Mouse (Mus musculus) kidney, postnatal 0 days (tissue): Measurements from ENCODE around the gene Dnah11. TPM values are rescaled to one million over a fixed set of nuclear protein-coding genes. Genes with fewer than 3 reads are reported as not detected.

Experiments
- ATAC-seq: fragments of 200-750 bp; cut with Nextera tagmentation; replicated peaks from 2 replicates; pipeline ENCODE4 v1.8.0; 2017; ENCODE audit warnings: low read depth, moderate number of reproducible peaks, moderate TSS enrichment, moderate library complexity; ENCODE audit not compliant: low FRiP score
- DNase-seq: peaks from one replicate; pipeline ENCODE4 v3.0.0-alpha.2; 2016; ENCODE audit warnings: low spot score
- H3K27ac ChIP-seq: fragments of 300-500 bp; sonication (generic); 2 replicates; pipeline ENCODE4 v1.5.1; 2014; ENCODE audit warnings: mild to moderate bottlenecking
- H3K27me3 ChIP-seq: fragments of 300-500 bp; sonication (generic); 2 replicates; pipeline ENCODE4 v1.6.1; 2014; ENCODE audit warnings: low read length, mixed read lengths; ENCODE audit not compliant: insufficient read depth
- H3K36me3 ChIP-seq: fragments of 300-500 bp; sonication (generic); 2 replicates; pipeline ENCODE4 v1.6.1; 2014; ENCODE audit warnings: low read length, mixed read lengths; ENCODE audit not compliant: insufficient read depth
- H3K4me1 ChIP-seq: fragments of 300-500 bp; sonication (generic); replicated peaks from 2 replicates; pipeline ENCODE4 v1.6.1; 2014; ENCODE audit warnings: antibody characterized with exemption, low read length, mixed read lengths; ENCODE audit not compliant: insufficient read depth
- H3K4me2 ChIP-seq: fragments of 300-500 bp; sonication (generic); 2 replicates; pipeline ENCODE4 v1.6.1; 2014; ENCODE audit warnings: mild to moderate bottlenecking, low read length, moderate library complexity, mixed read lengths
- H3K4me3 ChIP-seq: fragments of 300-500 bp; sonication (generic); replicated peaks from 2 replicates; pipeline ENCODE4 v1.5.1; 2014; ENCODE audit warnings: low read depth, low read length
- H3K9ac ChIP-seq: fragments of 300-500 bp; sonication (generic); 2 replicates; pipeline ENCODE4 v1.6.1; 2014; ENCODE audit warnings: low read depth, low read length
- H3K9me3 ChIP-seq: fragments of 300-500 bp; sonication (generic); replicated peaks from 2 replicates; pipeline ENCODE4 v1.6.1; 2016; ENCODE audit warnings: low read length, inconsistent platforms, mixed read lengths
- CTCF ChIP-seq: IDR thresholded peaks from 2 replicates; pipeline ENCODE4 v1.5.1; 2016; ENCODE audit warnings: antibody characterized with exemption, low read depth, mild to moderate bottlenecking, moderate library complexity
- WGBS: fragments of 180-500 bp; shearing (Covaris S2); extraction: QIAGEN DNeasy Blood & Tissue Kit; methylation state at CpG from one replicate; pipeline ENCODE4 v1.1.7; 2014; 5-methylcytosine and 5-hydroxymethylcytosine counted together
- polyA plus RNA-seq: library from polyadenylated mRNA; unstranded; fragments of >200 nt; fragmentation: Nextera tagmentation; extraction: Ambion mirVana; gene quantifications from 2 replicates; pipeline ENCODE4 v1.2.1, GENCODE M21; 2015

Dnah11 gene
- polyA plus RNA-seq, 1 experiment from 2014 or later = 1.3 TPM

DNA sequence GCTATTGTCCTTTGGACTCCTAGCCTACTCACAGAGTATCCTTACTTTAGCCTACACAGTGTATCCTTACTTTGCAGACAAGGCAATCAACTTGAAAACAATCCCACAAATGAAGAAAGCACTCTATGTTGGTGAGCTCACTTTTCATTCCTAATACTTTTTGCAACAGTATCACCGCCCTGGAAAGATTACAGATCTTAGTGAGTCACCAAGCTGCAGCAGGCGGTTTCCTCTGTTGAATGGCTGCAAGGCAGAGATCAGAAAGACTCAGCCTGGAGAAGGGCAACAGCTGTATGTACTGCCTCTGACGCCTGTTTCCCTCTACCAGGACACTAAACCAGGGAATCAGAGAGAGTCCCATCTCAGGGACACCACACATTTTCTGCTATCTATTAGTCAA is 218.5 kb downstream of the Dnah11 start:
- H3K4me2 ChIP-seq = no peak overlapping the region
- ATAC-seq (no peak), DNase-seq (no peak)
- H3K9ac ChIP-seq = no peak overlapping the region
- no peaks in the 10 kb centered on the region for H3K9me3 ChIP-seq
- H3K27ac ChIP-seq = no peak overlapping the region
- WGBS = 62% methylated on average over 3 of the region's 3 CpGs
- no peak overlapping the region for H3K4me3 ChIP-seq
- no peaks in the 10 kb centered on the region for H3K27me3 ChIP-seq
- no peaks in the 10 kb centered on the region for H3K36me3 ChIP-seq
- no peak for TF ChIP-seq CTCF
- H3K4me1 ChIP-seq = no peaks in the 10 kb centered on the region

DNA sequence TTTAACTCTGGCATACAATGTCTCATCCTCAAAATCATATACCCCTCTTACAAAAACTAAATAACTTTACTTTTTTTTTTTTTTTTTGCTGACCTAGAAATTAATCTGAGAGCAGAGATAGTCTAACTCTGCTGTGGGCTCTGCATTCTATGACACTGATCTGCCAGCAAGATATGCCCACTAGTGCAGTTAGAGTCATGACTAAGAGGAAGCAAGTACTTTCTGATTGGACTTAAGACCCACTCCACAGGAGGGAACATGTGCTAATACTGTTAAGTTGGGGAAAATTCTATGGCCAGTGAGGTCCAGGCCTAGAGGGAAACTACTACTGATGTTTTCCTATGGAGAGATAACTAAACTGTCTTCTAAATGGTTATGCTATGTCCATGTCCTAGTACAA is 225.1 kb downstream of the Dnah11 start:
- no peaks in the 10 kb centered on the region for H3K27me3 ChIP-seq
- H3K4me1 ChIP-seq = no peaks in the 10 kb centered on the region
- DNase-seq (no peak), ATAC-seq (no peak)
- TF ChIP-seq CTCF = no peak
- no peak overlapping the region for H3K9ac ChIP-seq
- H3K36me3 ChIP-seq = no peaks in the 10 kb centered on the region
- no peak overlapping the region for H3K4me3 ChIP-seq
- no peak overlapping the region for H3K4me2 ChIP-seq
- H3K9me3 ChIP-seq = no peaks in the 10 kb centered on the region
- H3K27ac ChIP-seq = no peak overlapping the region

DNA sequence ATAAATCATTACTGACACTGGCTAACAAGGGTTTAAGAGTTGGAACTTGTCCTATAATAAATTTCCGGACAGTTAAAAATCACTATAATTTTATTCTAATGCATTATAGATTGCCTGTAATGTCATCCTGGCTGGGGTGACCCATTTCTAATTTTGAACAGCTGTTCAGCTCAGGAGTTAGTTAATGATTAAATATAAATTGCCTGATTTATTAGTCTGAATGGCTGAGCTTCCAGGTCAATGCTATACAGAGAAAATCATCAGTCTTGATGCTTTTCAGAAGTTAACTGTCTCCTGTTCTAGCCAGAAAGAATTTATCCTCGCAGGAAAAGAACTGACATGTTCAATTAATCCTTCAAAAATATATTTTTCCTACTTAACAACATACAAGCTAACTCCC is 236.1 kb downstream of the Dnah11 start:
- no peak overlapping the region for H3K4me2 ChIP-seq
- H3K4me3 ChIP-seq = no peak overlapping the region
- DNase-seq = peak; percentile 33
- H3K36me3 ChIP-seq = no peaks in the 10 kb centered on the region
- 46% methylated on average over 2 of the region's 2 CpGs for WGBS
- no peaks in the 10 kb centered on the region for H3K27me3 ChIP-seq
- no peak overlapping the region for H3K9ac ChIP-seq
- no peaks in the 10 kb centered on the region for H3K4me1 ChIP-seq
- ATAC-seq = no peak
- TF ChIP-seq CTCF = no peak
- H3K27ac ChIP-seq = no peak overlapping the region
- no peaks in the 10 kb centered on the region for H3K9me3 ChIP-seq

DNA sequence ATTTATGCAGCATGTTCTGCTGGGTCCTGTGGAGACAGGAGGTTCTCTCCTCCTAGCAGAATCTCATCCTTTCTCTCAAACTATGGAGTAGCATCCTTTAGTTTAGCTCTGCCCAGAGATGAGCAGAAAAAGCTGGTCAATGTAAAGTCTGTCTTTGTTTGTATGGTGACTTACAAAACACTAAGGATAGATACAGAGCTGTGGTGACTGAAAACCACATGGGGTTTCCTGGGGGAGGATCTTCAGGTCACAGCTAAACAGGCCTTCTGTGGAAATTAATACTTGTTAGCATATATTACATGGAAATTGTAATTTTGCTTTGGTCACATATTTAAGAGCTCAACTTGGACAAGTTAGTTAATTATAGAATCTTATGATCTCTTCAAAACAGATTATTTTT is 239.6 kb downstream of the Dnah11 start:
- DNase-seq = no peak
- no peak overlapping the region for H3K9ac ChIP-seq
- H3K36me3 ChIP-seq = no peaks in the 10 kb centered on the region
- TF ChIP-seq CTCF = no peak
- H3K4me2 ChIP-seq = no peak overlapping the region
- H3K27ac ChIP-seq = no peak overlapping the region
- ATAC-seq = no peak
- H3K9me3 ChIP-seq = no peaks in the 10 kb centered on the region
- H3K4me1 ChIP-seq = no peaks in the 10 kb centered on the region
- H3K4me3 ChIP-seq = no peak overlapping the region
- H3K27me3 ChIP-seq = no peaks in the 10 kb centered on the region; the same call in 1 of the 2 replicates

DNA sequence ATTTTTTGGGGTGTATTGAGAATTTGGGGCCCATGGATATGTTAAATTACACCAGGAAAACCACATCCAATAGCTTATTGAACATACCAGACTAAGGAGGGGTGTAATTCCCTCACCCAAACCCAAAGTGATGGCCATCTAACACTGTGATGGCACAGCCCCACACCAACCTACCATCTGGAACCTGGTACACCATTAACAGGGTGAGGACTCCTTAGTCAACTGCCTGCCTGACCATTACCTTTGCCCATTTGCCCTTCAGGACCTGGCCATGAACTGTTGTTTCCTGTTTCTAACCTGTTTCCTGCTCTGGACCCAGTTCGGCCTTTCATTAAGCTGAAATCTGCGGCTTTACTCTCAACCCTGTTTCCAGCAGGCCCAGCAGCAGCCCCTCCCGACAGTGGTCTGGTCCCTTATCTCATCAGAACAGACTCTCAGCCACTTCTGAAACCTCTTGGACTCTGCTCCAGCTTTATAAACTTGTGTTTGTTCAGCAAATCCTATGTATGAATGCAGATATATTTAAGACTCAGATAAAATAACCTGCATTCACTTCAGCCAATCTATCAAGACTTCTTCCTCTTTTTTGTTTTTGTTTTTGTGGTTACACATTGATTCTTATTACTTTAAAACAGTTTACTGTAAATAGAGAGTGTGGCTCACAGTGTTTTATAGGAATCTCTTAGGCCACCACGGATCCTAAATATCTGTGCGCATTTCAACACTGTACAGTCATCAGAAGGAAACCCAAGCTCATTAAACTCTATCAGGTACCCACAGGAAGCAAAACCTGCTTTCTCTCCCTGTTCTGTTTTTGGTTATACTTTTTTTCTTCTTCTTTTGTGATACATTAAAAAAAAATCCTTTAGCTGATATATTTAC is 251.8 kb downstream of the Dnah11 start:
- TF ChIP-seq CTCF = no peak
- H3K4me2 ChIP-seq = no peak overlapping the region
- H3K4me3 ChIP-seq = no peak overlapping the region
- WGBS = 66% methylated on average over 5 of the region's 5 CpGs
- no peak for DNase-seq
- ATAC-seq = no peak
- H3K27ac ChIP-seq = no peak overlapping the region
- H3K36me3 ChIP-seq = no peaks in the 10 kb centered on the region
- no peaks in the 10 kb centered on the region for H3K4me1 ChIP-seq
- H3K9ac ChIP-seq = no peak overlapping the region
- no peaks in the 10 kb centered on the region for H3K27me3 ChIP-seq
- H3K9me3 ChIP-seq = no peaks in the 10 kb centered on the region

DNA sequence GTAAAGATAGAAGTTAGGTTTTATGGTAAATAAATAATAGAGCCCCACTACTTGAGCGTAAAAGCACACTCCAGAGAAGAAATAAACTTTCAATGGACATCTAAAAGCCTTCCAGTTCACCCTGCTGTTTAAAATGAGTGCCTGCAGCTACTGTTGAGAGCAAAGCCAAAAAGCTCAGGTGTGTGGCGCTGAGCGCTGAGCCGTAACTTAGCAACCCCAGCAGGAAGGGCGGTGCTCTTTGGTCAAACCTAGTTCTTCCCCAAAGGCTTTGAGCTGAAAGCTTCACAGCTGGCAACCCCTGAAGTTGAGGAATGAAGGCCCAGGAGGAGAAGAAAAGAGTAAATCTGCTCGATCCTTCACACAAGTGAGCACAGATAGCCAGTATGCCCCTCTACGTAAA is 256.9 kb downstream of the Dnah11 start:
- no peak for ATAC-seq
- 59% methylated on average over 7 of the region's 7 CpGs for WGBS
- TF ChIP-seq CTCF = peak; percentile 9; the same call in 1 of the 2 replicates

More for the DNA sequence above, 256.9 kb downstream of the Dnah11 start:
- H3K36me3 ChIP-seq = no peaks in the 10 kb centered on the region
- no peaks in the 10 kb centered on the region for H3K4me1 ChIP-seq
- no peak overlapping the region for H3K27ac ChIP-seq
- H3K9me3 ChIP-seq = no peaks in the 10 kb centered on the region
- DNase-seq = no peak
- no peak overlapping the region for H3K9ac ChIP-seq
- no peaks in the 10 kb centered on the region for H3K27me3 ChIP-seq
- H3K4me3 ChIP-seq = no peak overlapping the region
- H3K4me2 ChIP-seq = no peak overlapping the region
